Mouse (Mus musculus): Measurements from ENCODE around the gene Sptlc2. TPM values are rescaled to one million over a fixed set of nuclear protein-coding genes. Genes with fewer than 3 reads are reported as not detected.

Gene Sptlc2
- polyA plus RNA-seq, 1 experiment from 2014 or later: 164 TPM

- no peak for DNase-seq (ENCODE audit: low read depth, low spot score)
- H3K27me3 ChIP-seq: no peaks in the 10 kb centered on the region
- no peak for ATAC-seq
- ChIA-PET CTCF (interaction anchor here (0.8 kb wide), 1 partner anchor 13 kb away, joined by 3 read pairs; no protein-coding TSS in a partner anchor), POLR2A (interaction anchor here (0.6 kb wide), 1 partner anchor 534 kb away, joined by 3 read pairs; no protein-coding TSS in a partner anchor)
- in situ Hi-C loops (cut with MboI; ENCODE audit: low pct_unique_long_range_greater_than_20kb): no loop called here
- TF ChIP-seq CTCF (IDR thresholded peaks at IDR 0.05): no peak
These were observed 27.2 kb upstream of the Sptlc2 start for GRCm38 (mm10) chr12:87415358-87415757.

- peak; percentile 82 for TF ChIP-seq CTCF (IDR thresholded peaks at IDR 0.05)
- DNase-seq (ENCODE audit: low read depth, low spot score) (no peak), ATAC-seq (peak; percentile 73)
- in situ Hi-C loops (cut with MboI; ENCODE audit: low pct_unique_long_range_greater_than_20kb): no loop called here
- ChIA-PET POLR2A (no interaction called here), CTCF (interaction anchor here (1.0 to 1.7 kb wide), 4 partner anchors 8 to 32 kb away, joined by 3 to 4 read pairs (median 3); no protein-coding TSS in a partner anchor)
- H3K27me3 ChIP-seq: no peaks in the 10 kb centered on the region
These were observed 25.1 kb upstream of the Sptlc2 start for GRCm38 (mm10) chr12:87413179-87413790.

- ChIA-PET POLR2A (interaction anchor here (0.5 kb wide), 1 partner anchor 57 kb away, joined by 3 read pairs; no protein-coding TSS in a partner anchor), CTCF (interaction anchor here (0.6 kb wide), 1 partner anchor 63 kb away, joined by 3 read pairs; no protein-coding TSS in a partner anchor)
- no peak for DNase-seq (ENCODE audit: low read depth, low spot score)
- in situ Hi-C loops (cut with MboI; ENCODE audit: low pct_unique_long_range_greater_than_20kb): no loop called here
- ATAC-seq: no peak
- H3K27me3 ChIP-seq: no peaks in the 10 kb centered on the region
- TF ChIP-seq CTCF (IDR thresholded peaks at IDR 0.05): no peak
These were observed 22.8 kb upstream of the Sptlc2 start for GRCm38 (mm10) chr12:87410999-87411398.

- ATAC-seq (no peak), DNase-seq (ENCODE audit: low read depth, low spot score) (no peak)
- H3K27me3 ChIP-seq: no peaks in the 10 kb centered on the region
- POLR2A ChIA-PET: no interaction called here
- no peak for TF ChIP-seq CTCF (IDR thresholded peaks at IDR 0.05)
- CTCF ChIA-PET: no interaction called here
- in situ Hi-C loops (cut with MboI; ENCODE audit: low pct_unique_long_range_greater_than_20kb): no loop called here
These were observed 21.0 kb upstream of the Sptlc2 start for GRCm38 (mm10) chr12:87409123-87409522.

- CTCF ChIA-PET: no interaction called here
- ATAC-seq: peak; percentile 84
- H3K27me3 ChIP-seq: no peaks in the 10 kb centered on the region
- in situ Hi-C loops (cut with MboI; ENCODE audit: low pct_unique_long_range_greater_than_20kb): no loop called here
- TF ChIP-seq CTCF (IDR thresholded peaks at IDR 0.05): no peak
- POLR2A ChIA-PET: no interaction called here
- no peak for DNase-seq (ENCODE audit: low read depth, low spot score)
These were observed 19.9 kb upstream of the Sptlc2 start for GRCm38 (mm10) chr12:87407869-87408605.

GRCm38 (mm10) chr12:87405721-87406120 is 17.6 kb upstream of the Sptlc2 start:
- POLR2A ChIA-PET: no interaction called here
- DNase-seq (ENCODE audit: low read depth, low spot score): no peak
- no peaks in the 10 kb centered on the region for H3K27me3 ChIP-seq
- in situ Hi-C loops (cut with MboI; ENCODE audit: low pct_unique_long_range_greater_than_20kb): no loop called here
- TF ChIP-seq CTCF (IDR thresholded peaks at IDR 0.05): no peak
- no peak for ATAC-seq
- CTCF ChIA-PET: interaction anchor here (1.2 kb wide), 1 partner anchor 12 kb away, joined by 4 read pairs; no protein-coding TSS in a partner anchor

GRCm38 (mm10) chr12:87405165-87405564 is 17.0 kb upstream of the Sptlc2 start:
- in situ Hi-C loops (cut with MboI; ENCODE audit: low pct_unique_long_range_greater_than_20kb): no loop called here
- ChIA-PET CTCF (interaction anchor here (1.2 kb wide), 1 partner anchor 11 kb away, joined by 4 read pairs; no protein-coding TSS in a partner anchor), POLR2A (no interaction called here)
- no peaks in the 10 kb centered on the region for H3K27me3 ChIP-seq
- no peak for TF ChIP-seq CTCF (IDR thresholded peaks at IDR 0.05)
- no peak for DNase-seq (ENCODE audit: low read depth, low spot score)
- ATAC-seq: no peak

GRCm38 (mm10) chr12:87401883-87402282 is 13.7 kb upstream of the Sptlc2 start:
- in situ Hi-C loops (cut with MboI; ENCODE audit: low pct_unique_long_range_greater_than_20kb): no loop called here
- POLR2A ChIA-PET: no interaction called here
- ATAC-seq (no peak), DNase-seq (ENCODE audit: low read depth, low spot score) (no peak)
- H3K27me3 ChIP-seq: no peaks in the 10 kb centered on the region
- TF ChIP-seq CTCF (IDR thresholded peaks at IDR 0.05): no peak
- CTCF ChIA-PET: no interaction called here

GRCm38 (mm10) chr12:87399119-87399819 is 11.1 kb upstream of the Sptlc2 start:
- no peak for ATAC-seq
- no peaks in the 10 kb centered on the region for H3K27me3 ChIP-seq
- in situ Hi-C loops (cut with MboI; ENCODE audit: low pct_unique_long_range_greater_than_20kb): no loop called here
- no peak for TF ChIP-seq CTCF (IDR thresholded peaks at IDR 0.05)
- CTCF ChIA-PET: no interaction called here
- DNase-seq (ENCODE audit: low read depth, low spot score): no peak
- POLR2A ChIA-PET: no interaction called here

GRCm38 (mm10) chr12:87397811-87398417 is 9.8 kb upstream of the Sptlc2 start:
- ChIA-PET CTCF (no interaction called here), POLR2A (no interaction called here)
- in situ Hi-C loops (cut with MboI; ENCODE audit: low pct_unique_long_range_greater_than_20kb): no loop called here
- TF ChIP-seq CTCF (IDR thresholded peaks at IDR 0.05): no peak
- H3K27me3 ChIP-seq: no peaks in the 10 kb centered on the region
- no peak for DNase-seq (ENCODE audit: low read depth, low spot score)
- no peak for ATAC-seq

Data from Patski (cell line).